Mouse (Mus musculus) Muller cell, postnatal 12 days (primary cell): ENCODE measurements around the gene Memo1.
"Not testable (repeated sequence)": the region's sequence is repeated elsewhere in the genome, so short reads cannot be mapped to it uniquely, and the experiment has no call there.

Experiments used
- DNase-seq: peaks from one replicate; pipeline ENCODE4 v3.0.0-alpha.2; 2015; ENCODE audit errors: inconsistent ontology term

Memo1 gene

DNA sequence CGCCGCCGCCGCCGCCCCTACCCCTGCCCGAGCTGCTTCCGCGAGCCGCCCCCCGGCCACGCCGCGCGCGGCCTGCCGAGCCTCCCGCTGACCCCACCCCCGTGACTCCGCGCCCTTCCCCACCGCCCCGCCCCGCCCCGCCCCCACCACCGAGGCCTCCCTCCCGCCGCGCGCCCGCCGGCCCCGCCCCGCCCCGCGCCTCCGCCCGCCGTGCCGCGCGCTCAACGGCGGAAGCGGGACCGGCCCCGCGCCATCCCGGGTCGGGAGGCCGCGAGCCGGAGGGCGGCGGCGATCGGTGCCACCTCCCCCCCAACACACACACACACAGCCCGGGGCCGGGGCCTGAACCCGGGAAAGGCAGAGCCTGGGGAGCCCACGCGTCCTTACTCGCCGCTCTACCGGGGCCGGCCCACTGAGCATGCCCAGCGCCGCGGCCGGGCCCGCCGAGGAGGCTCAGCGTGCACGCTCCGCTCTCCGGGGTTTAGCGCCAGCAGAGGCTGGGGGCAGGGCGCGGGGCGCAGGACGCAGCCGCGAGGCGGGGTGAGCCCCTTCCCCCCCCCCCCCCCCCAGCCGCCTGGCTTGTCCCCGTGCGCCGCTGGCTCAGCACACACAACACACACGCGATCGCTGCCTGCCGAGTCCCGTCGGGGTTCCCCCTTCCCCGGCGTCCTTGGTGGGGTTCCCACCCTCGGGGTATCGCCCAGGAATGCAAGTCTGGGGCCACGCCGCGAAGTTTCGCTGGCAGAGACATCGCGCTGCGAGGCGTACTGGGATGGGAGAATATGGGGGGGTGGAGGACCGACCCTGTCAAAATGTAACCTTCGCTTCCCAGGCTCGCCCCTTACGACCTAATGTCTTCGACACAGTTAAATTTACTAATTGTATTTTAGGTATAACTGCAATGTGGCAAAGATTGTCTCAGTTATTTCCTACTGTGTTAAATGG is at the start of gene Memo1:
Gene Memo1, minus strand, starts transcription at position 496 of the 945 bp plus-strand sequence.
- peak; percentile 91 for DNase-seq

DNA sequence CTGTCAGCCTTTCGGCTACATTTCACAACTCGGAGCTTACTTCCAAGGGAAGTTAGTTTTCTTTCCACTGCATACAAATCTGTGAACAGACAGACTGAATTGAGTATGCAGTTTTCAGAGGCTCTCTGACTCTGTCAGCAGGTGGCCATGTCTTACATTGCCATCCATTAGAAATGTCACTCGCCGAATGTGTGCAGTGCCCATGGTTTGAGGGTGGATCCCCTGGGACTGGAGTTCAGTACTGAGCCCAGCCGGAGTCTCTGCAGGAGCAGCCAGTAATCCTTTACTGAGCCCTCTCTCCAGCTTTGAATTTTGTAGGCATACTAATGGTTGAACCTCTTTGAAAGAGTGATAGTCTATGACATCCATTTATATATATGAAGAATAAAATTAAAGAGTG is 45.8 kb upstream of the Memo1 start:
- no peak for DNase-seq

- DNase-seq = peak; percentile 82
Observed at GRCm38 (mm10) chr17:74338937-74339804, 43.9 kb upstream of the Memo1 start, which contains the start of gene Spast. TSS of gene Spast (plus strand) at chr17:74338987.

GRCm38 (mm10) chr17:74338225-74338931 is 43.1 kb upstream of the Memo1 start:
- peak; percentile 98 for DNase-seq

DNA sequence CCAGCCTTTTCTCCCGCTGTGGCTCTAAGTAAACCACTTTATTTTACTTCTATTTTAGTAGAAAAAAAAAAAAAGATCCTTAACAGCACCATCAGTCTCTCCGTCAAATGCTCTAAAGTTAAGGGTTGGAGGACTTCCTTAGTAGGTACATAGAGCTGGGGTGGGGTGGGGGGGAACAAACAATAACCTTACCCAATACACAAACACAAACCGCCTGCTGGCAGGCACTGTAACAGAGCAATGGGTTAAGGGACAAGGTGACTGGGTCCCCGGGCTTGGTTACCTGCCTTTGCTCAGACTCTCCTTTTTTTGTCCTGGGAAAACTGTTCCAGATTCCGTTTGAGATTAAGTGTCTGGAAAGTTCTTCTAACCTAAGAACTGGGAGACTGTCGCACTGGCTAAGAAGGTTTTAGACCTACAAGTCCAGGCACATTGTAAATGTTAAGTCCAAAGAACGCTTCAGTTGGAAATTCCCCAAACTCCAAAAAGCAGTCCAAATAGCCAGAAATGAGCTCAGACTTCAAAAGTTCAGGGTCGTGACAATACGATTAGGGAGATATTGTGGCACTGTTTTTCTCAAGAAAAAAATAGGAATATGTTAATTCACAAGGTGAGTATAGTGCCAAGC is 35.8 kb upstream of the Memo1 start:
- no peak for DNase-seq

- DNase-seq = peak; percentile 52
Observed at GRCm38 (mm10) chr17:74328146-74328545, 32.8 kb upstream of the Memo1 start.

DNA sequence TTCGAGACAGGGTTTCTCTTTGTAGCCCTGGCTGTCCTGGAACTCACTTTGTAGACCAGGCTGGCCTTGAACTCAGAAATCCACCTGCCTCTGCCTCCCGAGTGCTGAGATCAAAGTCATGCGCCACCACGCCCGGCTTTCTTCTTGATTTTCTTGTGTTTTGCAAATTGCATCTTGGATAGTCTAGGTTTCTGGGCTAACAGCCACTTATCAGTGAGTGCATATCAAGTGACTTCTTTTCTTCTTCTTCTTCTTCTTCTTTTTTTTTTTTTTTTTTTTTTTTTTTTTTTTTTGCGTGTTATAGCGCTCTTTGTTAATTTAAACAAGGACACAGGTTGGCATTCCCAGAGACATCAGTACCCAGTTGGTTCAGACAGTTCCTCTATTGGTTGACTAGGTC is 31.9 kb upstream of the Memo1 start:
- not testable (repeated sequence) for DNase-seq

DNA sequence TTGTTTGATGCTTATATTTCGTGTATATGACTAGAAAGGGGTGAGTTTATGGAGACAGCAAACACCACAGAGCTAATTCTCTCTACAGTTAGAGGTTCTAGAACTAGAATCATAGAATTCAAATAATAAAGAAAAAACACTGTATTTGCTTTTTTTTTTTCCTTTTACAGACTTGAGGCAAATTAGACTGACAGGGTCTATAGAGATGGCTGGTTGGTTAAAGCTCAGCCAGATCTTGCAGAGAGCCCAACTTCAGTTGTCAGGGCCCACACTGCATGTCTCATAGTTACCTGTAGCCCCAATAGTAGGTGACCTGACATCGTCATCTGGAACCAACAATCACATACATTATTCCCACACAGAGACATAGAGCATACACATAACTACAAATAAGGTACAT is 28.5 kb upstream of the Memo1 start, which contains the start of gene Dpy30:
Gene Dpy30, minus strand, starts transcription at position 101 of the 400 bp plus-strand sequence.
- no peak for DNase-seq

DNA sequence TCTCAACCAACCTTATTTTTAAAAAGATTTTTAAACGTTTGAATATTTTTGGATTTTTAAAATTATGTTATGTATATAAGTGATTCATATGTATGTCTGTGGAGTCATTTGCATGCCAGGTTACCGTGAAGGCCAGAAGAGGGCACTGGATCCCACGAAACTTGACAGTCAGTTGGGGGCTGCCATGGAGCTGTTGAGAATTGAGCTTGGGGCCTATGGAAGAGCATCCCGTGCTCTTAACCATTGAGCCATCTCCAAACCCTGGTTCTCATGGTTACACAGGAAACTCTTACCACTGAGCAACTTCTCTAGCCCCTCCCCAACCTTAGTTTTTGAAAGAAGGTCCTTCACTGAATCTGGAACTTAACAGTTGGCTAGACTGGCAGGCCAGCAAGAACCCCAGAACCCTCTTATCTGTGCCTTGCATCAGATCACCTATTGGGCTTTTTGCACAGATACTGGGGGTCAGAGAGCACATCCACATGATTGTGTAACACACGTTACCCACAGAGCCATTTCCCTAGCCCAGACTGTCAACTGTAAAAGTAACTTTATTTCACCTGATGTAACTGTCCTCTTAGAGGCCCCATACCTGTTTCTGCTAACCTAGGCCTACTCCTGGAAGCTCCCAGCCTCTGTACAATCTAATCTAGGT is 27.2 kb upstream of the Memo1 start:
- DNase-seq = no peak

- DNase-seq = no peak
Observed at GRCm38 (mm10) chr17:74318721-74319120, 23.4 kb upstream of the Memo1 start.

DNA sequence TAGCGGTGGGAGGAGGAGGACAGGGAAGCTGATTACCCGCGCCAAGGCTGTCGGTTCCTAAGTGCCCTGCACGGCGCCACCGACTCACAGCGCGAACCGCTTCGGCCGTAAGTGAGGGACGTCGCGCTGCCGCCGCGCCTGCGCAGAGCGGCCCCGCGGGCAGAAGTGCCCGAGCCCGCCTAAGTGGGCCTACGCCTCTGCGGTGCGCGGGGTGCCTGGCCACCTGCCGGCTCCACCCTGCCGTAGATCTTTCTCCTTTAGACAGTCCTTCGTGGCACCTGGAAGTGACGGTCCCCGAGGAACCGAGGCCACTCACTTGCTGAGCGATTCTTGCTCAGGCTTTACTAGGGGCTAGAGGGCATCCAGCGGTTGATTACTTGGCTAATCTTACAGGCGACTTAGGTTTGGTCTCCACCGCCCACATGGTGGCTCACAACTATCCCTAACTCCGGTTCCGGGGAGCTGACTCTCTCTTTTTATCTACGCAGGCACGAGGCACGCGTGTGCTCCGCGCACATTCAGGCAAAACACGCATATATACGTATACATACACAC is 21.1 kb upstream of the Memo1 start:
- DNase-seq = peak; percentile 89

GRCm38 (mm10) chr17:74315445-74316308 is 20.4 kb upstream of the Memo1 start:
- no peak for DNase-seq

DNA sequence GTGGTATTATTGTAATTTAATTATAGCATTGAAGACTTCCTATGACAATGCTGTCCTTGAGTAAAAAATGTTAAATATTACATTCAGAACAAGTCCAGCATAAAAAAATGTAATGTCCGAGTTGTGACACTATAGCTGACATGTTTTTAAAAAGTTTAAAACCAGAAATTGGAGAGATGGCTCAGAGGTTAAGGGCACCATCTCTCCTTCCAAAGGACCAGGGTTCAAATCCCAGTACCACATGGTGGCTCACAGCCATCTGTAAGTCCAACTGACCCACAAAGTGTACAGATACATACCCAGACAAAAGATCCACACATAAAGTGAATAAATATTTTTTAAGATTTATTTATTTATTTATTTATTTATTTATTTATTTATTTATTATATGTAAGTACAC is 10.7 kb upstream of the Memo1 start:
- DNase-seq = no peak

GRCm38 (mm10) chr17:74305616-74306015 is 10.3 kb upstream of the Memo1 start:
- no peak for DNase-seq

DNA sequence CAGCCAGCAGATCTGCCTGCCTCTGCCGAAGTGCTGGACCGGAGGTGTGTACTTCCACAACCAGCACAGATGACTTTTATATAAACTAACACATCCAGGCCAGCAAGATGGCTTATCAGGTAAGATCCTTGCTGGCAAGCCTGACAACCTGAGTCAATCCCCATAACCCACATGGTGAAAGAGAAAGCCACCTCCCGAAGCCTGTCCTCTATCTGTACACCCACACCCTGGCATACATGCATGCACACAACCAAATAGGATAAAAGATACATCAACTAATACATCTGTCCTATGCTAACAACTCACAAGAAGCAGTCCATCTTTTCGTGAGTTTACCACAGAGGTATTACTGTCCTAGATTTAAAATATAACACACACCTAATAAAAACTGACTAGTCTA is 8.7 kb upstream of the Memo1 start:
- no peak for DNase-seq

GRCm38 (mm10) chr17:74300089-74300488 is 4.8 kb upstream of the Memo1 start:
- DNase-seq = no peak

DNA sequence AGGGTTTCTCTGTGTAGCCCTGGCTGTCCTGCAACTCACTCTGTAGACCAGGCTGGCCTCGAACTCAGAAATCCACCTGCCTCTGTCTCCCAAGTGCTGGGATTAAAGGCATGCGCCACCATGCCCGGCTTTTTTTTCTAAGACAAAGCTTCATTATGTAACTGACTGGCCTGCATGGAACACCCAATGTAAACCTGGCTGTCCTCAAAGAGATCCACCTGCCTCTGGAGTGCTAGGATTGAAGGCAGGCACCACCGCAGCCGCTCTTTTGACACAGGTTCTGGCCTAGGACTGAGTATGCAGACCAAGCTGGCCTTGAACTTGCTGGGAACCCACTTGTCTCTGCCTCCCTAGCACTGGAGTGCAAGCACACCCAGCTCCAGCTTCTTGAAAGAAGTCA is 1.7 kb upstream of the Memo1 start:
- not testable (repeated sequence) for DNase-seq

DNA sequence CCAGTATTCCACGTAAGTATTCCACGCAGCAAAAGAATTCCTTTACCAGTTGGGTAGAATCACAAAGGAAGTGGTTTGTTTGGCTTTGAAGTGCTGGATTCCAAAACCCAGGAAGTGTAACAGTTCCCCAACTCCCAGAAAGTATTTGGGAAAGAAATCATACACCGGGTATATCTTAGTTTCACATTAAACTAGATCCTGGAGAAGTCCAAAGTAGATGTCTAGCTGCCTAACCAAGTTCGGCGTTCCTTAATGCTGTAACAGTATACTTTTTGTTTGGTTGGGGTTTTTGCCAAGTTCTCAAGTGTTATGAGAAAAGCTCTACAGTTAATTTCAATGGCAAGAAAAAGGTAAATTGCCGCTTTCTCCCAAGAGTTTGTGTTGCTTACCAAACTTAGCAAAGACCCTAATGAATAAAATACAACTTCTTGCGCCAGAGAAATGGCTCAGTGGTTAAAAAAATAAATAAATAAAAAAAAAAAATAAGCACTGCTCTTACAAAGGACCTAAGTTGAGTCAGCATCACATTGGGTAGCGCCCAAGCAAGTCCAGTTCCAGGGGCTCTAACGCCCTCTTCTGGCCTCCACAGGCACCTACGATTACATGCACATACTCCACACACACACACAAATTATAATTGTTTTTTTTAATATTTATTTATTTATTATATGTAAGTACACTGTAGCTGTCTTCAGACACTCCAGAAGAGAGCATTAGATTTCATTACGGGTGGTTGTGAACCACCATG is 929 bp upstream of the Memo1 start:
- peak; percentile 61 for DNase-seq
